Mouse (Mus musculus): ENCODE measurements around the gene Olfr99. TPM values are rescaled to one million over a fixed set of nuclear protein-coding genes. Genes with fewer than 3 reads are reported as not detected.
"Not testable (repeated sequence)": the region's sequence is repeated elsewhere in the genome, so short reads cannot be mapped to it uniquely, and the experiment has no call there.

Olfr99 gene
- polyA plus RNA-seq, 1 experiment from 2014 or later, result not detected

GRCm38 (mm10) chr17:37270058-37270701 is 13.1 kb downstream of the Olfr99 start, which contains the start of gene H2-M3:
H2-M3 (plus strand) TSS chr17:37270220.
- Histone ChIP-seq H3K4me2 (ENCODE audit: low read depth, low read length, severe bottlenecking) (peak within 1 kb of the TSS; percentile 50), H3K27me3 (ENCODE audit: control insufficient read depth, insufficient read depth, low read length) (no peaks in the 10 kb centered on the region), H3K4me3 (ENCODE audit: low read depth, low read length) (peak within 1 kb of the TSS; percentile 32), H3K27ac (ENCODE audit: low read depth, low read length) (no peak within 1 kb of the TSS), H3K9ac (ENCODE audit: low read length) (peak within 1 kb of the TSS; percentile 35; the same call in 1 of the 2 replicates), H3K36me3 (ENCODE audit: control insufficient read depth, insufficient read depth, low read length) (no peaks in the 10 kb centered on the region), H3K4me1 (replicated peaks; ENCODE audit: control insufficient read depth, insufficient read depth, low read length) (no peaks in the 10 kb centered on the region), H3K9me3 (ENCODE audit: control insufficient read depth, low read length) (no peaks in the 10 kb centered on the region)
- DNase-seq (ENCODE audit: low spot score), result peak; percentile 89
- peak; percentile 99 for ATAC-seq (replicated peaks; ENCODE audit: low FRiP score)
- 5% methylated on average over 26 of the region's 26 CpGs for WGBS

- Histone ChIP-seq H3K4me2 (ENCODE audit: low read depth, low read length, severe bottlenecking) (no peak within 1 kb of the TSS), H3K36me3 (ENCODE audit: control insufficient read depth, insufficient read depth, low read length) (no peaks in the 10 kb centered on the region), H3K27me3 (ENCODE audit: control insufficient read depth, insufficient read depth, low read length) (no peaks in the 10 kb centered on the region), H3K4me3 (ENCODE audit: low read depth, low read length) (no peak within 1 kb of the TSS), H3K27ac (ENCODE audit: low read depth, low read length) (no peak within 1 kb of the TSS), H3K9me3 (ENCODE audit: control insufficient read depth, low read length) (no peaks in the 10 kb centered on the region), H3K9ac (ENCODE audit: low read length) (no peak within 1 kb of the TSS), H3K4me1 (replicated peaks; ENCODE audit: control insufficient read depth, insufficient read depth, low read length) (no peaks in the 10 kb centered on the region)
- WGBS, result 79% methylated on average over 1 of the region's 1 CpGs
- no peak for DNase-seq (ENCODE audit: low spot score)
- ATAC-seq (replicated peaks; ENCODE audit: low FRiP score), result no peak
Observed at GRCm38 (mm10) chr17:37263626-37264025, 19.6 kb downstream of the Olfr99 start, which contains the start of gene Olfr98. Olfr98 (minus strand) TSS chr17:37263749.

GRCm38 (mm10) chr17:37250544-37250943 is 32.7 kb downstream of the Olfr99 start:
- ATAC-seq (replicated peaks; ENCODE audit: low FRiP score), result no peak
- WGBS, result 4% methylated on average over 1 of the region's 1 CpGs
- no peak overlapping the region for H3K9ac ChIP-seq (ENCODE audit: low read length)
- no peaks in the 10 kb centered on the region for H3K4me1 ChIP-seq (replicated peaks; ENCODE audit: control insufficient read depth, insufficient read depth, low read length)
- no peaks in the 10 kb centered on the region for H3K36me3 ChIP-seq (ENCODE audit: control insufficient read depth, insufficient read depth, low read length)
- DNase-seq (ENCODE audit: low spot score), result no peak
- H3K4me3 ChIP-seq (ENCODE audit: low read depth, low read length), result no peak overlapping the region
- H3K27ac ChIP-seq (ENCODE audit: low read depth, low read length), result no peak overlapping the region
- H3K27me3 ChIP-seq (ENCODE audit: control insufficient read depth, insufficient read depth, low read length), result no peaks in the 10 kb centered on the region
- no peaks in the 10 kb centered on the region for H3K9me3 ChIP-seq (ENCODE audit: control insufficient read depth, low read length)
- H3K4me2 ChIP-seq (ENCODE audit: low read depth, low read length, severe bottlenecking), result no peak overlapping the region

- no peak overlapping the region for H3K4me2 ChIP-seq (ENCODE audit: low read depth, low read length, severe bottlenecking)
- ATAC-seq (replicated peaks; ENCODE audit: low FRiP score) (no peak), DNase-seq (ENCODE audit: low spot score) (no peak)
- H3K9ac ChIP-seq (ENCODE audit: low read length), result no peak overlapping the region
- H3K4me3 ChIP-seq (ENCODE audit: low read depth, low read length), result no peak overlapping the region
- no peaks in the 10 kb centered on the region for H3K36me3 ChIP-seq (ENCODE audit: control insufficient read depth, insufficient read depth, low read length)
- no peaks in the 10 kb centered on the region for H3K9me3 ChIP-seq (ENCODE audit: control insufficient read depth, low read length)
- no peaks in the 10 kb centered on the region for H3K27me3 ChIP-seq (ENCODE audit: control insufficient read depth, insufficient read depth, low read length)
- no peaks in the 10 kb centered on the region for H3K4me1 ChIP-seq (replicated peaks; ENCODE audit: control insufficient read depth, insufficient read depth, low read length)
- H3K27ac ChIP-seq (ENCODE audit: low read depth, low read length), result no peak overlapping the region
Observed at GRCm38 (mm10) chr17:37249460-37249859, 33.8 kb downstream of the Olfr99 start.

- Histone ChIP-seq H3K9ac (ENCODE audit: low read length) (no peak overlapping the region), H3K4me1 (replicated peaks; ENCODE audit: control insufficient read depth, insufficient read depth, low read length) (no peaks in the 10 kb centered on the region), H3K27me3 (ENCODE audit: control insufficient read depth, insufficient read depth, low read length) (no peaks in the 10 kb centered on the region), H3K9me3 (ENCODE audit: control insufficient read depth, low read length) (no peaks in the 10 kb centered on the region), H3K4me2 (ENCODE audit: low read depth, low read length, severe bottlenecking) (no peak overlapping the region), H3K27ac (ENCODE audit: low read depth, low read length) (no peak overlapping the region), H3K36me3 (ENCODE audit: control insufficient read depth, insufficient read depth, low read length) (no peaks in the 10 kb centered on the region), H3K4me3 (ENCODE audit: low read depth, low read length) (no peak overlapping the region)
- 30% methylated on average over 5 of the region's 5 CpGs for WGBS
- no peak for DNase-seq (ENCODE audit: low spot score)
- ATAC-seq (replicated peaks; ENCODE audit: low FRiP score), result peak; percentile 56; the same call in 1 of the 2 replicates
Observed at GRCm38 (mm10) chr17:37246715-37247114, 36.5 kb downstream of the Olfr99 start.

- H3K9ac ChIP-seq (ENCODE audit: low read length), result no peak overlapping the region
- no peaks in the 10 kb centered on the region for H3K27me3 ChIP-seq (ENCODE audit: control insufficient read depth, insufficient read depth, low read length)
- ATAC-seq (replicated peaks; ENCODE audit: low FRiP score), result no peak
- 61% methylated on average over 3 of the region's 3 CpGs for WGBS
- no peaks in the 10 kb centered on the region for H3K36me3 ChIP-seq (ENCODE audit: control insufficient read depth, insufficient read depth, low read length)
- no peaks in the 10 kb centered on the region for H3K4me1 ChIP-seq (replicated peaks; ENCODE audit: control insufficient read depth, insufficient read depth, low read length)
- H3K4me2 ChIP-seq (ENCODE audit: low read depth, low read length, severe bottlenecking), result no peak overlapping the region
- H3K9me3 ChIP-seq (ENCODE audit: control insufficient read depth, low read length), result no peaks in the 10 kb centered on the region
- H3K4me3 ChIP-seq (ENCODE audit: low read depth, low read length), result no peak overlapping the region
- no peak for DNase-seq (ENCODE audit: low spot score)
- H3K27ac ChIP-seq (ENCODE audit: low read depth, low read length), result no peak overlapping the region
Observed at GRCm38 (mm10) chr17:37242198-37242597, 41.1 kb downstream of the Olfr99 start.

- DNase-seq (ENCODE audit: low spot score), result not testable (repeated sequence)
Observed at GRCm38 (mm10) chr17:37237230-37237629, 46.0 kb downstream of the Olfr99 start, which contains the start of gene Olfr97. Olfr97 (minus strand) TSS chr17:37237330.

More at GRCm38 (mm10) chr17:37237230-37237629, 46.0 kb downstream of the Olfr99 start, which contains the start of gene Olfr97:
- 93% methylated on average over 2 of the region's 2 CpGs for WGBS
- not testable (repeated sequence) for H3K9ac ChIP-seq (ENCODE audit: low read length); H3K27me3 ChIP-seq (ENCODE audit: control insufficient read depth, insufficient read depth, low read length); H3K4me3 ChIP-seq (ENCODE audit: low read depth, low read length); H3K9me3 ChIP-seq (ENCODE audit: control insufficient read depth, low read length); H3K4me1 ChIP-seq (replicated peaks; ENCODE audit: control insufficient read depth, insufficient read depth, low read length); H3K27ac ChIP-seq (ENCODE audit: low read depth, low read length); H3K36me3 ChIP-seq (ENCODE audit: control insufficient read depth, insufficient read depth, low read length); ATAC-seq (replicated peaks; ENCODE audit: low FRiP score); H3K4me2 ChIP-seq (ENCODE audit: low read depth, low read length, severe bottlenecking)
